Mouse (Mus musculus) heart, postnatal 0 days (tissue): Measurements from ENCODE around the gene Tns1. TPM values are rescaled to one million over a fixed set of nuclear protein-coding genes. Genes with fewer than 3 reads are reported as not detected.

Source experiments
- ATAC-seq: fragments of 200-750 bp; cut with Nextera tagmentation; 2 replicates; pipeline ENCODE4 v1.8.0; 2017; ENCODE audit warnings: low read depth, moderate number of reproducible peaks, moderate library complexity; ENCODE audit not compliant: insufficient read depth
- DNase-seq: peaks from one replicate; pipeline ENCODE4 v3.0.0-alpha.2; 2016; ENCODE audit warnings: low spot score
- H3K27ac ChIP-seq: fragments of 300-500 bp; sonication (generic); 2 replicates; pipeline ENCODE4 v1.5.1; 2014; ENCODE audit warnings: low read depth, mild to moderate bottlenecking
- H3K27me3 ChIP-seq: fragments of 300-500 bp; sonication (generic); 2 replicates; pipeline ENCODE4 v1.6.1; 2014; ENCODE audit warnings: low read length, mixed read lengths; ENCODE audit not compliant: control insufficient read depth, insufficient read depth
- H3K36me3 ChIP-seq: fragments of 300-500 bp; sonication (generic); replicated peaks from 2 replicates; pipeline ENCODE4 v1.6.1; 2014; ENCODE audit warnings: low read length, mixed read lengths; ENCODE audit not compliant: control insufficient read depth, insufficient read depth
- H3K4me1 ChIP-seq: fragments of 300-500 bp; sonication (generic); 2 replicates; pipeline ENCODE4 v1.6.1; 2014; ENCODE audit warnings: antibody characterized with exemption; ENCODE audit not compliant: control insufficient read depth, insufficient read depth
- H3K4me2 ChIP-seq: fragments of 300-500 bp; sonication (generic); 2 replicates; pipeline ENCODE4 v1.6.1; 2014; ENCODE audit warnings: low read depth, mild to moderate bottlenecking, low read length, moderate library complexity
- H3K4me3 ChIP-seq: fragments of 300-500 bp; sonication (generic); 2 replicates; pipeline ENCODE4 v1.5.1; 2014; ENCODE audit warnings: low read depth, low read length
- H3K9ac ChIP-seq: fragments of 300-500 bp; sonication (generic); replicated peaks from 2 replicates; pipeline ENCODE4 v1.6.1; 2014; ENCODE audit warnings: low read depth, low read length, mixed read lengths
- H3K9me3 ChIP-seq: fragments of 300-500 bp; sonication (generic); replicated peaks from 2 replicates; pipeline ENCODE4 v1.6.1; 2016; ENCODE audit warnings: low read length; ENCODE audit not compliant: control insufficient read depth
- CTCF ChIP-seq: IDR thresholded peaks from 2 replicates; pipeline ENCODE4 v1.5.1; 2016; ENCODE audit warnings: antibody characterized with exemption, control low read depth, low read depth
- EP300 ChIP-seq: IDR thresholded peaks from 2 replicates; pipeline ENCODE4 v1.6.1; 2016; ENCODE audit warnings: antibody characterized with exemption, low read depth
- WGBS: fragments of 180-500 bp; shearing (Covaris S2); extraction: QIAGEN DNeasy Blood & Tissue Kit; methylation state at CpG from one replicate; pipeline ENCODE4 v1.1.7; 2014; 5-methylcytosine and 5-hydroxymethylcytosine counted together
- polyA plus RNA-seq: library from polyadenylated mRNA; unstranded; fragments of >200 nt; fragmentation: Nextera tagmentation; extraction: Ambion mirVana; gene quantifications from 2 replicates; pipeline ENCODE4 v1.2.1, GENCODE M21; 2015
- total RNA-seq: library from RNA; depleted of rRNA; stranded (reverse); fragments of >200 nt; gene quantifications from 2 replicates; pipeline ENCODE4 v1.2.3, GENCODE M21; 2014; ENCODE audit warnings: low replicate concordance

The Tns1 gene
- total and polyA plus RNA-seq, 2 experiments from 2014 or later, result 125 to 458 TPM

- Histone ChIP-seq H3K27ac (peak overlapping the region; percentile 87), H3K4me3 (no peak overlapping the region), H3K9me3 (no peaks in the 10 kb centered on the region), H3K36me3 (peaks cover 68% of the 10 kb centered on the region), H3K27me3 (no peaks in the 10 kb centered on the region), H3K4me1 (peaks cover 40% of the 10 kb centered on the region), H3K9ac (no peak overlapping the region), H3K4me2 (no peak overlapping the region)
- DNase-seq, result no peak
- TF ChIP-seq CTCF (no peak), EP300 (no peak)
- WGBS, result 64% methylated on average over 8 of the region's 8 CpGs
- ATAC-seq, result no peak
Observed at GRCm38 (mm10) chr1:73911981-73912380, 212.3 kb downstream of the Tns1 start.

DNA sequence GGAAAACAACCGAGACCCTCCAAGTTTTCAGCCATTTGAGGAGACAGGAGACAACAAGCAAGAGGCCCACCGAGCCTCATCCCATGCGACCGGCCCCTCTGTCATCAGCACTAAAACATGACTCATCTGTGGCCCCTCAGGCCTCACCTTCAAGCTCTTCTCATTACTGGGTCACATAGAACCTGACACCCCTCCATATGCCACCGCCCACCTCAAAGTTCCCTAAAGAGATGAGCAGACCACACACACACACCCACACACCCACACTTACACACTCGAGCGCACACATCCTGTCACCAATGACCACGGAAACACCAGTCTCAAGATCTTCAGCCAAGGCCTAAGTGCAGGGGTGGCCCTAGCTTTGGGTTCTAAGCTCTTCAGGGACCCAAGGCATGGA is 213.5 kb downstream of the Tns1 start:
- ATAC-seq (no peak), DNase-seq (no peak)
- TF ChIP-seq EP300 (no peak), CTCF (no peak)
- Histone ChIP-seq H3K4me1 (peaks cover 37% of the 10 kb centered on the region), H3K27me3 (no peaks in the 10 kb centered on the region), H3K4me3 (no peak overlapping the region), H3K27ac (peak overlapping the region; percentile 87; the same call in 1 of the 2 replicates), H3K4me2 (no peak overlapping the region), H3K9me3 (no peaks in the 10 kb centered on the region), H3K9ac (no peak overlapping the region), H3K36me3 (peaks cover 55% of the 10 kb centered on the region)
- WGBS, result 74% methylated on average over 8 of the region's 8 CpGs

GRCm38 (mm10) chr1:73910111-73910510 is 214.1 kb downstream of the Tns1 start:
- H3K9ac ChIP-seq, result no peak overlapping the region
- ATAC-seq (no peak), DNase-seq (no peak)
- TF ChIP-seq CTCF (no peak), EP300 (no peak)
- no peaks in the 10 kb centered on the region for H3K9me3 ChIP-seq
- WGBS, result 84% methylated on average over 8 of the region's 8 CpGs
- H3K27ac ChIP-seq, result no peak overlapping the region
- no peaks in the 10 kb centered on the region for H3K27me3 ChIP-seq
- H3K36me3 ChIP-seq, result peaks cover 49% of the 10 kb centered on the region
- no peak overlapping the region for H3K4me3 ChIP-seq
- no peak overlapping the region for H3K4me2 ChIP-seq
- H3K4me1 ChIP-seq, result peaks cover 36% of the 10 kb centered on the region

- no peak for TF ChIP-seq CTCF
- TF ChIP-seq EP300, result no peak
- WGBS, result 48% methylated on average over 2 of the region's 2 CpGs
- Histone ChIP-seq H3K4me3 (no peak overlapping the region), H3K36me3 (peaks cover 44% of the 10 kb centered on the region), H3K4me2 (no peak overlapping the region), H3K27me3 (no peaks in the 10 kb centered on the region), H3K27ac (0 out of 2 replicates have a peak overlapping the region, but pooled peaks have one; percentile 4), H3K9me3 (no peaks in the 10 kb centered on the region), H3K9ac (no peak overlapping the region), H3K4me1 (peaks cover 33% of the 10 kb centered on the region)
- DNase-seq (no peak), ATAC-seq (no peak)
Observed at GRCm38 (mm10) chr1:73909191-73909983, 214.9 kb downstream of the Tns1 start.

DNA sequence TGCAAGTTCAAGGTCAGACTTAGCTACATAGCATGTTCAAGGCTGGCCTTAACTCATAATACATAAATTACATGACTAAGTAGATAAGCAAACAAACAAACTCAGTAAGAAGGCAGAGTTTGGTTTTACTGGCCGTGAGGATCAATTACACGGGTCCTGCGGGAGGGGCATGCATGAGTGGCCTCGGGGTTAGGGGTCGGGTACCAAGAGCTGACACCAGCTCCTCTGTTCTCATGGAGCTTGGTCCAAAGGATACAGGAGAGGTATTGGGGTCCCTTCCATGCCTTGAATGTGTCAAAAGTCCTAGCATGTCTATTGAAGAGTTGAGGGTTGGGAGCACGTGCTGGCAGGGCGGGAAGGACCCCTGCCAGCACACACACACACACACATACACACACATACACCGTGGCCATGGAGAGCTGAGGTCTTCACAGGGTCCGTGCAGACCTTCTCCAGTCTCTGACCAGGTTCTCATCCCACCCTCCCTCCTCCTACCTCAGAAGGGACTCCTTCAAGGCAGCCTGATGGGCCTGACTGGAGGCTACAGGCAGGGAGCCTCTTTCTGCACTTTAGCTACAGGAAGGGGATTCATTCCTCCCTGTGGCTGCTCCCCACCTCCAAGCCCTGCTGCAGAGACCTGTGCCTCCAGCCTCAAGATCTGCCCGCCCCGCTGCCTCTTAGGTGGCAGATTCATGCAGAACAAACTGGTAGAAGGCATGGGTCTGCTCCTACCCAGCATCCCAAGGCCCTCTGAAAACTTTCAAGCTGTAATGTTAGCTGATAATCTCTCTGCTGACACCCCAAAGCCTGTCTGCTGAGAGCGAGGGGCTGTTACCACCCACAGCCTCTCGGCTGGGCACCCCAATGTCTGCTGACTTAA is 215.9 kb downstream of the Tns1 start:
- Histone ChIP-seq H3K27me3 (no peaks in the 10 kb centered on the region), H3K36me3 (peaks cover 33% of the 10 kb centered on the region), H3K4me3 (no peak overlapping the region), H3K4me2 (no peak overlapping the region), H3K9me3 (no peaks in the 10 kb centered on the region), H3K4me1 (peaks cover 22% of the 10 kb centered on the region), H3K27ac (peak overlapping the region; percentile 4; the same call in 1 of the 2 replicates), H3K9ac (no peak overlapping the region)
- no peak for TF ChIP-seq CTCF
- TF ChIP-seq EP300, result no peak
- DNase-seq (peak; percentile 5), ATAC-seq (no peak)
- 78% methylated on average over 13 of the region's 13 CpGs for WGBS
